In the genomic region with DNA sequence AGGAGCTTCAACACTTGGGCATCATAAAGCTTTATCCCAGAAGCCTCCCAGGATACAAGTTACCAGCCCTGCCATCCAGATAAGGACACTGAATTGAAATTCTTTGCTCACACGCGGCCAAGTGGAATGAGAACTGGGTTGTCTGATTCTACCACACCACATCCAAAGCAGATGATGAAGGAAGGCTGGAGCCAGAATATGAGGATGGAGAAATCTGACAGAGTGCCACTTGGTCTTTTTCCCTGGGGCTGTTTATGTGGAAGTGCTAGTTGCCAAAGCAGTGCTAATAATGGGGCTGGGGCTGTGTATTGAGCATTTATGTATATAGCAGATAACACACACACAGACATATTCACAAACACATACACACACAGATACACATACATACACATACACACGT, we compare ENCODE assay signal across 13 mouse cellular contexts.
"Had no signal": no experiment of that assay in that cellular context is flagged by ENCODE, and none has a peak within 500 bp of the region (broad histone marks: within the 10 kb centered on the region; RNA-seq: fewer than 3 reads in every experiment).

No protein-coding gene starts in this region.

- H3K4me2 ChIP-seq: limb, embryonic 13.5 days; liver, embryonic 11.5 days; liver, embryonic 15.5 days; neural tube, embryonic 12.5 days had no signal

- H3K9ac ChIP-seq: limb, embryonic 13.5 days; liver, embryonic 15.5 days; neural tube, embryonic 12.5 days had no signal

- H3K9me3 ChIP-seq: limb, embryonic 13.5 days; liver, embryonic 15.5 days; midbrain, embryonic 10.5 days; neural tube, embryonic 12.5 days had no signal

- H3K27me3 ChIP-seq: limb, embryonic 13.5 days; neural tube, embryonic 12.5 days had no signal

- H3K27ac ChIP-seq: layer of hippocampus, adult 2 months; limb, embryonic 13.5 days; liver, embryonic 15.5 days; midbrain, embryonic 10.5 days; neural tube, embryonic 12.5 days had no signal

- H3K4me1 ChIP-seq: liver, embryonic 15.5 days; neural tube, embryonic 12.5 days had no signal

- ATAC-seq: inflammation-experienced regulatory T-cells, adult 6 months had no signal

- H3K4me3 ChIP-seq: layer of hippocampus, adult 2 months; limb, embryonic 13.5 days; liver, embryonic 15.5 days; midbrain, embryonic 10.5 days; myocyte; neural tube, embryonic 12.5 days had no signal

- DNase-seq: kidney, adult 18-20 months; lung, adult 2 months; midbrain, embryonic 14.5 days; thymus, adult 2 months; thymus, postnatal 36 days had no signal

- H3K36me3 ChIP-seq: limb, embryonic 13.5 days; liver, embryonic 15.5 days; midbrain, embryonic 10.5 days; neural tube, embryonic 12.5 days had no signal
